21 mouse cellular contexts compared by ENCODE assay signal in genomic region chr8:86561737-86562136, GRCm38 (mm10). TPM values are rescaled to one million over a fixed set of nuclear protein-coding genes. Genes with fewer than 3 reads are reported as not detected.
DNase-seq lines count a peak whose midpoint lies in the region; ATAC-seq lines count a peak whose summit lies in the region.
"Had no signal": no experiment of that assay in that cellular context is flagged by ENCODE, and none has a peak within 500 bp of the region (broad histone marks: within the 10 kb centered on the region; RNA-seq: fewer than 3 reads in every experiment).

No protein-coding gene starts in this region.

- no peak overlapping the region for H3K4me3 ChIP-seq in forebrain, embryonic 13.5 days
- no peak overlapping the region for H3K4me3 ChIP-seq in forebrain, embryonic 10.5 days
- H3K4me3 ChIP-seq in forebrain, embryonic 16.5 days (replicated peaks; ENCODE audit: low read length): no peak overlapping the region
- H3K4me3 ChIP-seq: embryonic facial prominence, embryonic 12.5 days; gastrocnemius, adult 2 months had no signal

- no peak for DNase-seq in forebrain, embryonic 10.5 days (ENCODE audit: extremely low spot score, low spot score)
- peak; percentile 14 for DNase-seq in lung, postnatal 10 days
- DNase-seq in lung, postnatal 4 days: no peak
- DNase-seq in NIH3T3 (ENCODE audit: low read depth): peak; percentile 31
- no peak for DNase-seq in T-cell, adult 2 months (ENCODE audit: low spot score)
- no peak for DNase-seq in right cerebral cortex, postnatal 36 days (ENCODE audit: low spot score in 2 of 2)
- DNase-seq: adrenal gland, adult 8-10 months; cerebellum, adult 9-10 months; gastrocnemius, adult 2 months; heart, adult 18-20 months; heart, postnatal 36 days; kidney, postnatal 10 days; lung, adult 18-20 months had no signal

- no peaks in the 10 kb centered on the region for H3K27me3 ChIP-seq in forebrain, embryonic 13.5 days
- no peaks in the 10 kb centered on the region for H3K27me3 ChIP-seq in forebrain, embryonic 10.5 days (ENCODE audit: poor library complexity, severe bottlenecking)
- H3K27me3 ChIP-seq in forebrain, embryonic 16.5 days (replicated peaks; ENCODE audit: control insufficient read depth, insufficient read depth, low read length): no peaks in the 10 kb centered on the region
- H3K27me3 ChIP-seq: embryonic facial prominence, embryonic 12.5 days had no signal

- 0 out of 2 replicates have a peak, but pooled peaks have one; percentile 3 for ATAC-seq in forebrain, embryonic 13.5 days
- peak; percentile 54 for ATAC-seq in forebrain, embryonic 16.5 days

- H3K9me3 ChIP-seq in forebrain, embryonic 13.5 days (replicated peaks): no peaks in the 10 kb centered on the region
- H3K9me3 ChIP-seq in forebrain, embryonic 10.5 days: no peaks in the 10 kb centered on the region
- H3K9me3 ChIP-seq in forebrain, embryonic 16.5 days (ENCODE audit: control insufficient read depth, low read length): no peaks in the 10 kb centered on the region
- H3K9me3 ChIP-seq: embryonic facial prominence, embryonic 12.5 days had no signal

- peak overlapping the region; percentile 11; the same call in 1 of the 2 replicates for H3K27ac ChIP-seq in forebrain, embryonic 13.5 days
- no peak overlapping the region for H3K27ac ChIP-seq in forebrain, embryonic 10.5 days
- no peak overlapping the region for H3K27ac ChIP-seq in forebrain, embryonic 16.5 days (ENCODE audit: low read length)
- H3K27ac ChIP-seq: embryonic facial prominence, embryonic 12.5 days; gastrocnemius, adult 2 months; hindbrain, embryonic 14.5 days; macrophage; stomach, postnatal 0 days had no signal

- H3K4me2 ChIP-seq in forebrain, embryonic 13.5 days: no peak overlapping the region
- no peak overlapping the region for H3K4me2 ChIP-seq in forebrain, embryonic 16.5 days (ENCODE audit: low read length)
- H3K4me2 ChIP-seq: embryonic facial prominence, embryonic 12.5 days; hindbrain, embryonic 14.5 days; liver, embryonic 11.5 days had no signal

- H3K36me3 ChIP-seq in forebrain, embryonic 13.5 days (ENCODE audit: poor library complexity, severe bottlenecking): no peaks in the 10 kb centered on the region
- no peaks in the 10 kb centered on the region for H3K36me3 ChIP-seq in forebrain, embryonic 10.5 days (replicated peaks)
- no peaks in the 10 kb centered on the region for H3K36me3 ChIP-seq in forebrain, embryonic 16.5 days (ENCODE audit: control insufficient read depth, insufficient read depth)
- H3K36me3 ChIP-seq: embryonic facial prominence, embryonic 12.5 days had no signal

- WGBS in forebrain, embryonic 13.5 days: 21% methylated on average over 1 of the region's 1 CpGs
- 55% methylated on average over 1 of the region's 1 CpGs for WGBS in forebrain, embryonic 10.5 days
- WGBS in forebrain, embryonic 16.5 days: 13% methylated on average over 1 of the region's 1 CpGs

- no peak overlapping the region for H3K9ac ChIP-seq in forebrain, embryonic 13.5 days
- no peak overlapping the region for H3K9ac ChIP-seq in forebrain, embryonic 16.5 days (replicated peaks; ENCODE audit: low read depth, low read length)
- H3K9ac ChIP-seq: embryonic facial prominence, embryonic 12.5 days; hindbrain, embryonic 14.5 days had no signal

- H3K4me1 ChIP-seq in forebrain, embryonic 13.5 days: peaks cover 16% of the 10 kb centered on the region
- H3K4me1 ChIP-seq in forebrain, embryonic 10.5 days: peaks cover 22% of the 10 kb centered on the region
- peaks cover 8% of the 10 kb centered on the region; the same call in 1 of the 2 replicates for H3K4me1 ChIP-seq in forebrain, embryonic 16.5 days (replicated peaks; ENCODE audit: control insufficient read depth, insufficient read depth, low read length)
- H3K4me1 ChIP-seq: embryonic facial prominence, embryonic 12.5 days had no signal

RNA-seq across cellular contexts. Expression of gene Abcc12, which starts 18.7 kb away (rescaled TPM):
- 0.15 and 0.24 TPM in 2 replicates for polyA plus RNA-seq in forebrain, embryonic 13.5 days (2015; fragmentation: Nextera tagmentation; extraction: Ambion mirVana)
- not detected in 2 replicates for polyA plus RNA-seq in forebrain, embryonic 10.5 days (2016; fragmentation: Nextera tagmentation; extraction: Ambion mirVana)
- polyA plus RNA-seq in forebrain, embryonic 16.5 days (2015; fragmentation: Nextera tagmentation; extraction: Ambion mirVana): 0.20 and 0.31 TPM in 2 replicates
- polyA plus RNA-seq: heart, embryonic 14.5 days; liver, embryonic 11.5 days; macrophage had no signal

Comparison
In these comparisons a context has a peak if more than half of its experiments do, and no peak if none do; other contexts are left out.
1. DNase-seq: peak in lung, postnatal 10 days (single experiment) and NIH3T3 (single experiment); none in forebrain, embryonic 10.5 days (single experiment), lung, postnatal 4 days (0 of 2), T-cell, adult 2 months (single experiment) and right cerebral cortex, postnatal 36 days (0 of 2).